Mouse (Mus musculus) midbrain, postnatal 0 days (tissue): Measurements from ENCODE around the gene Nacad. TPM values are rescaled to one million over a fixed set of nuclear protein-coding genes. Genes with fewer than 3 reads are reported as not detected.
A peak's percentile ranks its signal among the peaks of the same experiment; 100 is the strongest.

Source experiments
- ATAC-seq: fragments of 200-750 bp; cut with Nextera tagmentation; 2 replicates; pipeline ENCODE4 v1.8.0; 2017; ENCODE audit warnings: moderate number of reproducible peaks, mild to moderate bottlenecking, moderate TSS enrichment, moderate library complexity; ENCODE audit not compliant: low FRiP score
- DNase-seq: peaks from one replicate; pipeline ENCODE4 v3.0.0-alpha.2; 2015; ENCODE audit warnings: low spot score
- H3K27ac ChIP-seq: fragments of 300-500 bp; sonication (generic); 2 replicates; pipeline ENCODE4 v1.5.1; 2014; ENCODE audit warnings: low read depth, mild to moderate bottlenecking, low read length, mixed read lengths
- H3K27me3 ChIP-seq: fragments of 300-500 bp; sonication (generic); 2 replicates; pipeline ENCODE4 v1.6.1; 2014; ENCODE audit warnings: low read length, control low read depth, mixed read lengths; ENCODE audit not compliant: insufficient read depth
- H3K36me3 ChIP-seq: fragments of 300-500 bp; sonication (generic); 2 replicates; pipeline ENCODE4 v1.6.1; 2014; ENCODE audit warnings: low read length, control low read depth, mixed read lengths; ENCODE audit not compliant: insufficient read depth
- H3K4me1 ChIP-seq: fragments of 300-500 bp; sonication (generic); 2 replicates; pipeline ENCODE4 v1.6.1; 2014; ENCODE audit warnings: mild to moderate bottlenecking, control low read depth, antibody characterized with exemption, low read length, mixed read lengths; ENCODE audit not compliant: insufficient read depth
- H3K4me2 ChIP-seq: fragments of 300-500 bp; sonication (generic); 2 replicates; pipeline ENCODE4 v1.6.1; 2014; ENCODE audit warnings: low read depth, mild to moderate bottlenecking, low read length, mixed read lengths; ENCODE audit not compliant: poor library complexity, severe bottlenecking
- H3K4me3 ChIP-seq: fragments of 300-500 bp; sonication (generic); 2 replicates; pipeline ENCODE4 v1.5.1; 2014; ENCODE audit warnings: low read depth, mild to moderate bottlenecking, low read length, moderate library complexity
- H3K9ac ChIP-seq: fragments of 300-500 bp; sonication (generic); replicated peaks from 2 replicates; pipeline ENCODE4 v1.6.1; 2014; ENCODE audit warnings: mild to moderate bottlenecking, low read length, moderate library complexity, mixed read lengths; ENCODE audit not compliant: poor library complexity, severe bottlenecking
- H3K9me3 ChIP-seq: fragments of 300-500 bp; sonication (generic); 2 replicates; pipeline ENCODE4 v1.6.1; 2016; ENCODE audit warnings: low read length, control low read depth
- CTCF ChIP-seq: IDR thresholded peaks from 2 replicates; pipeline ENCODE4 v1.5.1; 2016; ENCODE audit warnings: antibody characterized with exemption, mild to moderate bottlenecking
- WGBS: fragments of 180-500 bp; shearing (Covaris S2); extraction: QIAGEN DNeasy Blood & Tissue Kit; methylation state at CpG from one replicate; pipeline ENCODE4 v1.1.7; 2014; 5-methylcytosine and 5-hydroxymethylcytosine counted together
- polyA plus RNA-seq: library from polyadenylated mRNA; unstranded; fragments of >200 nt; fragmentation: Nextera tagmentation; extraction: Ambion mirVana; gene quantifications from 2 replicates; pipeline ENCODE4 v1.2.1, GENCODE M21; 2015
- total RNA-seq: library from RNA; depleted of rRNA; stranded (reverse); fragments of >200 nt; gene quantifications from 2 replicates; pipeline ENCODE4 v1.2.3, GENCODE M21; 2014

The Nacad gene
- total and polyA plus RNA-seq, 2 experiments from 2014 or later: 67.6 to 92.3 TPM

DNA sequence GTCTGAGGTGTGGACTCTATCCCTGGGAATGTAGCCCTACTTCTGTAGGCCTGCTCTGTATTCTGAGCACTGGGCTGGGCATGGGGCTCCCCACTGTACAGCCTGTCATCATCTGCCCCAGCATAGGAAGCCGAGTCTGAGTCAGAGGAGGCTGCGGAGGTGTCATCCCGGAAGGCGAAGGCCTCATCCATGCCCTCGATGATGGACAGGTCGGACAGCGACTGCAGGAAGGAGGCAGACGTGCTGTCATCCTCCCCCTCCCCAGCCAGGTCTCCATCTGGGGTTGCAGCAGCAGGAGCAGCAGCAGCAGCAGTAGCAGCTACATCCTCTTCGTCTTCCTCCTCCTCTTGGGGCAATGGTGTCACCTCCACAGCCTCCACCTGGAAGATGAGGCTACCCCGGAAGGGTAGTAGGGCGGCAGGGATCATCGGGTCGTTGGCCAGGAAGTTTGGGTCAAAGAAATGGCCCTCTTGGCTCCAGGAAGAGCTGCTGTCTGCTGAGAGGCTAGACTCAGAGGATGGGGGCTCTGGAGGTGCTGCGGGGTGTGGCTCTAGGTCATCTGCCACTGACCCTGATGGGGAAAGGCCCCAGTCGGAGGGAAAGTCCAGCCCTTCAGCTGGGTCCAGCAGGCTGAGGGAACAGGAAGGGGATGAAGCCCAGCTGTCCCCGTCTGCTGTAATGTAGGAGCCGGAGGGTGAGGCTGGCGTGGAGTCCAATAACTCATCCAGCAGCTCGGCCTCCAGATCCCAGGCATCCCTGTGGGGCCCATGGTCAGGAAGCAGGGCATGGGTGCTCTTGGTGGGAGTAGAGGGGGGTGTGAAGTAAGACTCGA lies 4.0 kb downstream of the Nacad start:
- TF ChIP-seq CTCF: no peak
- H3K36me3 ChIP-seq: peaks cover 32% of the 10 kb centered on the region
- no peak for ATAC-seq
- 83% methylated on average over 20 of the region's 20 CpGs for WGBS
- H3K27ac ChIP-seq: 0 out of 2 replicates have a peak overlapping the region, but pooled peaks have one; percentile 38
- DNase-seq: no peak
- no peak overlapping the region for H3K4me3 ChIP-seq
- H3K9ac ChIP-seq: no peak overlapping the region
- no peaks in the 10 kb centered on the region for H3K9me3 ChIP-seq
- H3K4me2 ChIP-seq: no peak overlapping the region
- H3K4me1 ChIP-seq: peaks cover 37% of the 10 kb centered on the region
- no peaks in the 10 kb centered on the region for H3K27me3 ChIP-seq

DNA sequence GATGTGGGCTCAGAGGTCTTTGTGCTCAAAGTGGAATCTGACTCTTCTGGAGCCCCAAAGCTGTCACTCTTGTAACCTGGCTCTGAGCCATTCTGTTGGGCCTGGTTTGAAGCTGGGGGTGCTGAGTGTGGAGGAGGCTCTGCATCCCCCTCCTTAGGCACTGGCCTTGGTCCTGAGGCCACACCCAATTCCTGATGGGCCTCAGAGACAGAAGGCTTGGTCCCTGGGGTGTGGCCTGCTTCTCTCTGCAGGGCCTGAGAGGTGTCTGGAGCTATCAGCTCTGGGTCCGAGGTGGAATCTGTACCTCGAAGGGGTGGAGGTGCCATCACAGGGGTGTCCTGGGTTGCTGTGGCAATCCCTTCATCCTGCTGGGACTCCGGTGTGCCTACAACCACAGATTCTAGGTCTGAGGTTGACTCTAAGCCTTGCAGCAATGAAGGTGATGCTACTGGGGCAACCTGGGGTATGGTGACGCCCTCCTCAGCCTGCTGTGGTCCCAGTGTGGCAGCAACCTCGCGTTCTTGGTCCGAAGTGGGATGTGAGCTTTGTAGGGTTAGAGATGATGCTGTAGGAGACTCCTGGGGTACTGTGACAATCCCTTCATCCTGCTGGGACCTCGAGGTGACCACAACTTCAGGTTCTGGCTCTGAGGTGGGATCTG lies 5.4 kb downstream of the Nacad start:
- no peak overlapping the region for H3K4me3 ChIP-seq
- DNase-seq: no peak
- H3K4me2 ChIP-seq: no peak overlapping the region
- no peak overlapping the region for H3K9ac ChIP-seq
- no peak for ATAC-seq
- H3K4me1 ChIP-seq: peaks cover 29% of the 10 kb centered on the region
- H3K9me3 ChIP-seq: no peaks in the 10 kb centered on the region
- no peaks in the 10 kb centered on the region for H3K27me3 ChIP-seq
- 88% methylated on average over 8 of the region's 8 CpGs for WGBS
- H3K36me3 ChIP-seq: peaks cover 41% of the 10 kb centered on the region
- 0 out of 2 replicates have a peak overlapping the region, but pooled peaks have one; percentile 18 for H3K27ac ChIP-seq
- TF ChIP-seq CTCF: no peak

DNA sequence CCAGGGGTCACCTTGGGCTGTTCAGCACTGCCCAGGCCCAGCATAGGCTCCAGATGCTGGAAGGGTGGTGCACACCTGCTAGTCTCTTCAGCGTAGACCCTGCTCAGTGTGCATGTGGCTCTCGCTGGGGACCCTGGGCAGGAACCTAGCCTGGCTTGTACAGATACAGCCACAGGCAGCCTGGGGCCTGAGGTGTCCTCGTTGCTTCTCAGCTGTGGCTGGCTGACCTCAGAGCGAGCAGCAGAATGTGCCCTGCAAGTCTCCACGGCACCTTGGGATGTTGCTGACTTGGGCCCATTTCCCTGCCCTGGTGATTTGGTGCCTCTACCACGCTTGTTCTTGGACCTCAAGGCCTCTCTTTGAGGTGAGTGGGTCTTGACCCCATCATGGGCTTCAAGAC lies 6.0 kb downstream of the Nacad start:
- WGBS: 85% methylated on average over 6 of the region's 6 CpGs
- peaks cover 46% of the 10 kb centered on the region for H3K36me3 ChIP-seq
- H3K4me3 ChIP-seq: no peak overlapping the region; the same call in 1 of the 2 replicates
- no peak overlapping the region; the same call in 1 of the 2 replicates for H3K4me2 ChIP-seq
- no peaks in the 10 kb centered on the region for H3K27me3 ChIP-seq
- no peak for TF ChIP-seq CTCF
- H3K9me3 ChIP-seq: no peaks in the 10 kb centered on the region
- H3K4me1 ChIP-seq: peaks cover 29% of the 10 kb centered on the region
- H3K27ac ChIP-seq: peak overlapping the region; percentile 71
- ATAC-seq (peak; percentile 5; the same call in 1 of the 2 replicates), DNase-seq (no peak)
- H3K9ac ChIP-seq: 0 out of 2 replicates have a peak overlapping the region, but pooled peaks have one; percentile 59

DNA sequence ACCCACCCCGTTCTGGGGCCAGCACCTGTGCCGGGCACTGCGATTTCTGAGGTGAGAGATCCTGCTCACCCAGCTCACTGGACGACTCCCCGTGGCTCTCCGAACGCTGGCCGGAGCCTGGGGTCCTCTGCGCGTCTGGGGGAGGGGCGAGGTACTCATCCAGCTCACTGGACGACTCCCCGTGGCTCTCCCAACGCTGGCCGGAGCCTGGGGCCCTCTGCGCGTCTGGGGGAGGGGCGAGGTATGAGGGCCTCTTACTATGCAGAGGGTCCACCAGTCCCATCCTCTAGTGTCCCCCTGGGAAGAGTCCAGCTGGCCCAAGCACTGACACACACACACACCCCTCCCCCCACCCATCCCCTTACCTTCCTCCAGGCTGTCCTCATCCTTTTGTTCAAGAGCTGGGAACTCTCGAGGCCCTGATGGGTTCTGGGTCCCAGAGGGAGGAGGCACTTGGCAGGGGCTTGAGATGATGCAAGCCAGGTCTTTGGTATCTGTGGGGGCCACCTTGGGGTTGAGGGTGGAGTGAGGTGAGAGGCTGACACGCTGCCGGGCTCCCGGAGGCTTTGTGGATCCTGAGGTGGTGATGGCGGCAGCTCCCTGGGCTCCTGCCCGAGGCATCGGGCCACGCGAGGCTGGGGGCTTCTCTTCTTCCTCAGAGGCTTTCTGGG lies 6.7 kb downstream of the Nacad start:
- H3K27ac ChIP-seq: peak overlapping the region; percentile 71
- peak overlapping the region; percentile 46 for H3K4me2 ChIP-seq
- H3K4me1 ChIP-seq: peaks cover 29% of the 10 kb centered on the region
- H3K4me3 ChIP-seq: peak overlapping the region; percentile 11; the same call in 1 of the 2 replicates
- no peaks in the 10 kb centered on the region for H3K27me3 ChIP-seq
- ATAC-seq (peak; percentile 2; the same call in 1 of the 2 replicates), DNase-seq (no peak)
- 11% methylated on average over 24 of the region's 27 CpGs for WGBS
- H3K36me3 ChIP-seq: peaks cover 53% of the 10 kb centered on the region
- H3K9ac ChIP-seq: peak overlapping the region; percentile 59
- no peak for TF ChIP-seq CTCF
- no peaks in the 10 kb centered on the region for H3K9me3 ChIP-seq

DNA sequence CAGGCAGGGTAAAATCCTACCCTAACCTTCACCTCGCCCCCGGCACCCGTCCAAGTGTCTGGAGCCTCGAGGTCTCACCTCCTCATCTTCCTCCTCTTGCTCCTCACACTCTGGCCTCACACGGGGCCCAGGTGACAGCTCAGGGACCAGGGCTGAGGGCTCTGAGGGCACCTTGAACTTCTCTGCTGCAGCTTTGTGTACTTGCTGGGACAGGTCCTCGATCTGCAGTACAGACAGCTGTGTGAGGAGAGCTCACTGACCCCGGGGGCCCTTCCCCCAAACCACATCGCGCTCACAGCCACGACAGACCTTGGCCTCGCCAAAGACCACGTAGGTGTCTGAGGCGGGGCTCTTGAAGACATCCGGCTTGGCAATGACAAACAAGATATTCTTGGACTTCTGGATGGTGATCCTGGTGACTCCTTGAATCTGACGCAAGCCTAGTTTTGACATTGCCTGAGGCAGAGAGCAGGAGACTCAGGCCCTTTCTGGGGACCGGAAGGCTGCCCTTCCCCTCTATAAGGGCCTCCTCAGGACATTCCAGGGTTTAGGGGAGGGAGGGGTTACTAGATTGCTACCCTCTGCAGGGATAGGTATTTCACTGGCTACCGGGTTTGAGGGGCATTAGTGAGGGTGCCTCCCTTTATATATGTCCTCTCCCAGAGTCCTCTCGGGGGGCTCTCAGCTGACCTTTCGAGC lies 7.5 kb downstream of the Nacad start:
- Histone ChIP-seq H3K36me3 (peaks cover 59% of the 10 kb centered on the region), H3K9ac (peak overlapping the region; percentile 59), H3K27me3 (no peaks in the 10 kb centered on the region), H3K4me3 (peak overlapping the region; percentile 11; the same call in 1 of the 2 replicates), H3K4me2 (peak overlapping the region; percentile 46), H3K27ac (peak overlapping the region; percentile 71), H3K4me1 (peaks cover 29% of the 10 kb centered on the region; the same call in 1 of the 2 replicates), H3K9me3 (no peaks in the 10 kb centered on the region)
- no peak for TF ChIP-seq CTCF
- DNase-seq (no peak), ATAC-seq (no peak)
- 58% methylated on average over 19 of the region's 19 CpGs for WGBS
